Mouse (Mus musculus): ENCODE measurements around the gene Ssxb3.
"Not testable (repeated sequence)": the region's sequence is repeated elsewhere in the genome, so short reads cannot be mapped to it uniquely, and the experiment has no call there.

Ssxb3 gene

GRCm38 (mm10) chrX:8591716-8592115, at the start of gene Ssxb3:
Gene Ssxb3 (minus strand): TSS chrX:8591816.
- DNase-seq = not testable (repeated sequence)

- DNase-seq = not testable (repeated sequence)
Measured at GRCm38 (mm10) chrX:8548155-8548554, 43.5 kb downstream of the Ssxb3 start, which contains the start of gene Ssxb6. Gene Ssxb6 (minus strand): TSS chrX:8548255.

Data from right cerebral cortex, postnatal 14 days (tissue).